ENCODE assay signal across 8 mouse cellular contexts in the genomic region with DNA sequence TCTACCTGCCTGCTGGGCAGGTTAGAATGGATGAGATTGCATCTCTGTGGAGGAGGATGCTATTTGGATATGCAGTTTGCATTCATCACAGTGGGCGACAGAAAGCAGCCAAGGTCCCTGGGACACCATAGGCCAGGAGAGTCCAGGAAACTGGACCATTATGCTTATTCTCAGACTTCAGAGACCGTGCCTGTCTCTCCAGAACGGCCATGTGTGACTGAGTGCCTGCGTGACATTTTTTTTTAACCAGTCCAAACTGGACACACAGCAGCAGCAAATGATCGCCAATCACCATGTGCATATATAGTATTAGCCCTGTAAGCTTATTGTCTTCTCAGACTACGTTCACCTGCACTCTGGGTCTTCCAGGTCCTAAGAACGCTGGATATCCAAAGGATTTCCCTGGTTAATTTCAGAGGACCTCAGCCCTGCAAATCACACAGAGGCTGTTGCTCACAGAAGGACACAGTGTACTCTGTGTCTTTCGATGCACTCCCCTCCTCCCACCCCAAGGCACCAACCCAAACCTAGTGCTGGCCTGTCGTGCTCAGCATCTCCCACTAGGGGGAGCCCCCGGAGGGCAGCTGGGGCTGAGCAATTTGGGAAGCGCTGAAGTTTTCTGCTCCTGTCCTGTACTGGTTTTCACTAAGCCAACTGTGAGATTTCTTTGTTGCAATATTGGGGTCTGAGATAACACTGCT.
A peak's percentile ranks its signal among the peaks of the same experiment; 100 is the strongest.
DNase-seq lines count a peak whose midpoint lies in the region; ATAC-seq and TF ChIP-seq lines count a peak whose summit lies in the region.

No protein-coding gene starts in this region.

- peak; percentile 81 for ATAC-seq in midbrain, embryonic 11.5 days (ENCODE audit: low FRiP score)
- no peak for ATAC-seq in erythroid progenitor cell, adult 5-6 weeks (replicated peaks; ENCODE audit: low FRiP score, poor library complexity, severe bottlenecking)

- H3K4me1 ChIP-seq in midbrain, embryonic 11.5 days (ENCODE audit: control insufficient read depth, insufficient read depth, low read length) = peaks cover 14% of the 10 kb centered on the region; the same call in 1 of the 2 replicates
- H3K4me1 ChIP-seq in small intestine, adult 2 months (ENCODE audit: control insufficient read depth, insufficient read depth, insufficient read length, low read length) = peaks cover 3% of the 10 kb centered on the region; the same call in 1 of the 2 replicates

- H3K9me3 ChIP-seq in midbrain, embryonic 11.5 days (ENCODE audit: control insufficient read depth, low read length) = no peaks in the 10 kb centered on the region

- no peaks in the 10 kb centered on the region for H3K36me3 ChIP-seq in midbrain, embryonic 11.5 days (ENCODE audit: control insufficient read depth, insufficient read depth, low read length)
- H3K36me3 ChIP-seq in small intestine, adult 2 months (ENCODE audit: control insufficient read depth, insufficient read depth, low read length) = no peaks in the 10 kb centered on the region

- peak; percentile 89 for TF ChIP-seq CTCF in small intestine, adult 2 months (IDR thresholded peaks at IDR 0.05; ENCODE audit: extremely low read depth, insufficient read length, insufficient replicate concordance, low read depth, low read length)

- H3K4me3 ChIP-seq in midbrain, embryonic 11.5 days (ENCODE audit: low read depth, low read length) = no peak overlapping the region
- H3K4me3 ChIP-seq in small intestine, adult 2 months (ENCODE audit: low read depth, low read length) = no peak overlapping the region

- intact Hi-C loops in gastrocnemius, postnatal 14 days (cut with DNase I; ENCODE audit: low total_unique reads) = loop anchor here (5.0 kb wide), 1 partner anchor 478 kb away; no protein-coding TSS in a partner anchor

- H3K9ac ChIP-seq in midbrain, embryonic 11.5 days (ENCODE audit: low read length) = peak overlapping the region; percentile 33; the same call in 1 of the 2 replicates

- no peak for TF ChIP-seq POLR2A in small intestine, adult 2 months (IDR thresholded peaks at IDR 0.05; ENCODE audit: low read depth, low read length)

- H3K4me2 ChIP-seq in midbrain, embryonic 11.5 days = no peak overlapping the region

- DNase-seq in adipocyte (ENCODE audit: low spot score) = peak; percentile 92
- peak; percentile 92 to 94 for DNase-seq in cerebellum, postnatal 4 days (ENCODE audit: low spot score in 2 of 2)
- DNase-seq in gastrocnemius, postnatal 14 days = peak; percentile 91
- peak; percentile 48 for DNase-seq in induced T-regulatory cell, adult 2 months (ENCODE audit: low read depth)
- DNase-seq in left cerebral cortex, adult 9 months (ENCODE audit: low spot score in 2 of 2) = peak; percentile 62 to 94
- peak; percentile 99 for DNase-seq in midbrain, embryonic 11.5 days (ENCODE audit: low spot score, missing footprints)

- 43% methylated on average over 11 of the region's 11 CpGs for WGBS in midbrain, embryonic 11.5 days
- 47% methylated on average over 11 of the region's 11 CpGs for WGBS in small intestine, adult 2 months

- H3K27me3 ChIP-seq in midbrain, embryonic 11.5 days (ENCODE audit: control insufficient read depth, insufficient read depth, low read length) = no peaks in the 10 kb centered on the region
- no peaks in the 10 kb centered on the region; the same call in 1 of the 2 replicates for H3K27me3 ChIP-seq in small intestine, adult 2 months (ENCODE audit: control insufficient read depth, insufficient read depth, low read length)

- peak overlapping the region; percentile 35 for H3K27ac ChIP-seq in midbrain, embryonic 11.5 days (ENCODE audit: low read depth, low read length)
- H3K27ac ChIP-seq in small intestine, adult 2 months (ENCODE audit: insufficient read depth, low read depth, low read length) = peak overlapping the region; percentile 45; the same call in 1 of the 2 replicates

Comparison
In these comparisons a context has a peak if more than half of its experiments do, and no peak if none do; other contexts are left out.
1. DNase-seq: peak in every context shown above with its lines; median percentile 99 in midbrain, embryonic 11.5 days; 93 in cerebellum, postnatal 4 days; 92 in adipocyte; 91 in gastrocnemius, postnatal 14 days; 78 in left cerebral cortex, adult 9 months; 48 in induced T-regulatory cell, adult 2 months.